Mouse (Mus musculus): ENCODE measurements around the gene Phactr1.

DNA sequence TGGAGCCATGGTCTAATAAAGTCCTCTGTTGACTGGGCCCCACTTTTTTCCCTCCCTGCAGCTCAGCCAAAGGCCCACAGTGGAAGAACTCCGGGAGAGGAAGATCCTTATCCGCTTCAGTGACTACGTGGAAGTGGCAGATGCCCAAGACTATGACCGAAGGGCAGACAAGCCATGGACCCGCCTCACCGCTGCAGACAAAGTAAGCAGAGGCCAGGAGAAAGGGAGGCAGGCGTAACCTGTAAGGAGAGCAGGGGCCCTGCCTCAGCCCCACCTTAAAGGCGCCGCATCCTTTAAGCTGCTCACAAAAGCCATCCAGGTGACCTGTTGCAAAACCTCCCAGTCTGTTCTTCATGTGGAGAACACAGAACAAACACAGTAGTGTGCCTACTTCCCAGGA is 452.4 kb downstream of the Phactr1 start:
- TF ChIP-seq MAX (IDR thresholded peaks at IDR 0.05; ENCODE audit: low read length) (no peak), POLR2AphosphoS5 (IDR thresholded peaks at IDR 0.05; ENCODE audit: borderline replicate concordance, low read depth, low read length) (no peak), MAZ (IDR thresholded peaks at IDR 0.05; ENCODE audit: low read depth, low read length) (no peak), CTCF (IDR thresholded peaks at IDR 0.05 in 2 of 3, conservative IDR thresholded peaks at IDR 0.05 in 1 of 3; ENCODE audit: control insufficient read depth in 1 of 3, insufficient read depth in 1 of 3, low read depth in 2 of 3, low read length in 3 of 3, poor library complexity in 1 of 3, severe bottlenecking in 1 of 3) (no peak), EP300 (IDR thresholded peaks at IDR 0.05; ENCODE audit: low read depth in 1 of 2, low read length in 2 of 2) (no peak)
